Mouse (Mus musculus): Measurements from ENCODE around the gene Tlr7.

DNA sequence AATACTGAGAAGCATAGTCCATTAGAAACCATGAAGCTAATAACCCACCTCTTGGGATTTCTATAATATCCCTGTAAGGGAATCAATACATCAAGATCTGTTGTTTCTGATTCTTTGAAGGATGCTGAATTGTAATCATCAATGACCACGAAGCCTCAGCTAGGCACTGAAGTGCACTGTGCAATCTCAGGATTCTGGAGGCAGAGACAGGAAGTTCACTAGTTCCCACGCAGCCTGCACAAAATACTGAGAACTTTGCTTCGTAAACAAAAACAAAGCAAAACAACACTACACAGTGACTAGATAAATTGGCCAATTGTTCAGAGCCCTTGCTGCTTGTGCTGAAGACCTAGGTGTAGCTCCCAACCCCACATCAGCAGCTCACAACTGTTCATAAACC lies 11.5 kb upstream of the Tlr7 start:
- TF ChIP-seq CTCF (IDR thresholded peaks at IDR 0.05; ENCODE audit: low read depth) (no peak), EP300 (IDR thresholded peaks at IDR 0.05; ENCODE audit: low read depth) (no peak)
